ENCODE assay signal across 14 mouse cellular contexts in genomic region chr13:109211471-109211870, GRCm38 (mm10).
DNase-seq lines count a peak whose midpoint lies in the region; ATAC-seq and TF ChIP-seq lines count a peak whose summit lies in the region.
"Had no signal": no experiment of that assay in that cellular context is flagged by ENCODE, and none has a peak within 500 bp of the region (broad histone marks: within the 10 kb centered on the region; RNA-seq: fewer than 3 reads in every experiment).

No protein-coding gene starts in this region.

- TF ChIP-seq EP300 in lung, postnatal 0 days (IDR thresholded peaks at IDR 0.05), result no peak

- 0 out of 2 replicates have a peak, but pooled peaks have one; percentile 23 for ATAC-seq in cerebellum, adult (ENCODE audit: insufficient number of reproducible peaks, low FRiP score, low TSS enrichment)
- ATAC-seq in hindbrain, postnatal 0 days, result no peak
- ATAC-seq in intestine, embryonic 15.5 days, result no peak
- peak; percentile 68 for ATAC-seq in lung, postnatal 0 days
- ATAC-seq in midbrain, postnatal 0 days (ENCODE audit: low FRiP score), result no peak

- H3K4me2 ChIP-seq in hindbrain, postnatal 0 days (ENCODE audit: low read depth, low read length), result peak overlapping the region; percentile 46
- H3K4me2 ChIP-seq in intestine, embryonic 15.5 days (replicated peaks), result peak overlapping the region; percentile 53
- H3K4me2 ChIP-seq in lung, postnatal 0 days (replicated peaks; ENCODE audit: low read depth, low read length), result peak overlapping the region; percentile 56
- H3K4me2 ChIP-seq in midbrain, postnatal 0 days (ENCODE audit: low read depth, low read length, poor library complexity, severe bottlenecking), result no peak overlapping the region

- WGBS in hindbrain, postnatal 0 days, result 70% methylated on average over 8 of the region's 8 CpGs
- 76% methylated on average over 8 of the region's 8 CpGs for WGBS in hindbrain, embryonic 10.5 days
- 44% methylated on average over 8 of the region's 8 CpGs for WGBS in intestine, embryonic 15.5 days
- 35% methylated on average over 8 of the region's 8 CpGs for WGBS in lung, postnatal 0 days
- WGBS in midbrain, postnatal 0 days, result 72% methylated on average over 8 of the region's 8 CpGs

- H3K9ac ChIP-seq in hindbrain, postnatal 0 days (replicated peaks; ENCODE audit: low read length), result peak overlapping the region; percentile 25; the same call in 1 of the 2 replicates
- H3K9ac ChIP-seq in intestine, embryonic 15.5 days, result no peak overlapping the region
- no peak overlapping the region for H3K9ac ChIP-seq in lung, postnatal 0 days (replicated peaks; ENCODE audit: low read depth)
- H3K9ac ChIP-seq in midbrain, postnatal 0 days (replicated peaks; ENCODE audit: low read length, poor library complexity, severe bottlenecking), result no peak overlapping the region

- no peaks in the 10 kb centered on the region for H3K27me3 ChIP-seq in hindbrain, postnatal 0 days (ENCODE audit: insufficient read depth, low read length)
- no peaks in the 10 kb centered on the region; the same call in 1 of the 2 replicates for H3K27me3 ChIP-seq in hindbrain, embryonic 10.5 days (ENCODE audit: insufficient read depth, poor library complexity, severe bottlenecking)
- H3K27me3 ChIP-seq in intestine, embryonic 15.5 days (replicated peaks), result no peaks in the 10 kb centered on the region
- no peaks in the 10 kb centered on the region for H3K27me3 ChIP-seq in lung, postnatal 0 days (replicated peaks; ENCODE audit: insufficient read depth, low read length)
- H3K27me3 ChIP-seq in midbrain, postnatal 0 days (ENCODE audit: insufficient read depth, low read length), result no peaks in the 10 kb centered on the region

- H3K4me1 ChIP-seq in hindbrain, postnatal 0 days (ENCODE audit: insufficient read depth, low read length), result no peaks in the 10 kb centered on the region
- H3K4me1 ChIP-seq in hindbrain, embryonic 10.5 days (replicated peaks), result no peaks in the 10 kb centered on the region
- 0 out of 2 replicates have a peak, but pooled peaks cover 6% of the 10 kb centered on the region for H3K4me1 ChIP-seq in intestine, embryonic 15.5 days (replicated peaks)
- no peaks in the 10 kb centered on the region for H3K4me1 ChIP-seq in lung, postnatal 0 days (ENCODE audit: insufficient read depth, low read depth, low read length)
- H3K4me1 ChIP-seq in midbrain, postnatal 0 days (ENCODE audit: insufficient read depth, low read length), result no peaks in the 10 kb centered on the region

- no peak for TF ChIP-seq CTCF in hindbrain, postnatal 0 days (IDR thresholded peaks at IDR 0.05; ENCODE audit: low read depth)
- TF ChIP-seq CTCF in lung, postnatal 0 days (IDR thresholded peaks at IDR 0.05), result no peak
- no peak for TF ChIP-seq CTCF in midbrain, postnatal 0 days (IDR thresholded peaks at IDR 0.05)

- no peak overlapping the region for H3K27ac ChIP-seq in hindbrain, postnatal 0 days
- H3K27ac ChIP-seq in hindbrain, embryonic 10.5 days, result no peak overlapping the region
- no peak overlapping the region for H3K27ac ChIP-seq in intestine, embryonic 15.5 days
- peak overlapping the region; percentile 1; the same call in 1 of the 2 replicates for H3K27ac ChIP-seq in lung, postnatal 0 days (ENCODE audit: low read length)
- H3K27ac ChIP-seq in midbrain, postnatal 0 days (ENCODE audit: low read depth, low read length), result no peak overlapping the region

- no peak for DNase-seq in cerebellum, adult 8-10 months
- no peak for DNase-seq in hindbrain, postnatal 0 days (ENCODE audit: low spot score)
- DNase-seq in hindbrain, embryonic 10.5 days (ENCODE audit: low spot score), result no peak
- peak; percentile 63 for DNase-seq in lung, postnatal 0 days (ENCODE audit: low spot score)
- DNase-seq in urinary bladder, adult 18-20 months (ENCODE audit: low spot score in 2 of 2), result no peak
- DNase-seq in midbrain, postnatal 0 days (ENCODE audit: low spot score), result no peak
- DNase-seq: adrenal gland, postnatal 14 days; cerebellum, adult 9-10 months; kidney, adult 18-20 months; midbrain, embryonic 14.5 days; thymus, postnatal 4 days had no signal

- no peaks in the 10 kb centered on the region for H3K9me3 ChIP-seq in hindbrain, postnatal 0 days (ENCODE audit: low read length)
- H3K9me3 ChIP-seq in hindbrain, embryonic 10.5 days, result no peaks in the 10 kb centered on the region
- no peaks in the 10 kb centered on the region for H3K9me3 ChIP-seq in intestine, embryonic 15.5 days
- no peaks in the 10 kb centered on the region for H3K9me3 ChIP-seq in lung, postnatal 0 days (ENCODE audit: low read length)
- H3K9me3 ChIP-seq in midbrain, postnatal 0 days (ENCODE audit: low read length), result no peaks in the 10 kb centered on the region

- no peak overlapping the region; the same call in 1 of the 2 replicates for H3K4me3 ChIP-seq in hindbrain, postnatal 0 days (ENCODE audit: low read length)
- H3K4me3 ChIP-seq in hindbrain, embryonic 10.5 days, result no peak overlapping the region
- H3K4me3 ChIP-seq in intestine, embryonic 15.5 days (replicated peaks), result 0 out of 2 replicates have a peak overlapping the region, but pooled peaks have one; percentile 22
- H3K4me3 ChIP-seq in lung, postnatal 0 days (ENCODE audit: low read depth, low read length), result peak overlapping the region; percentile 34
- no peak overlapping the region for H3K4me3 ChIP-seq in midbrain, postnatal 0 days (ENCODE audit: low read depth, low read length)
- H3K4me3 ChIP-seq: erythroblast, embryonic 14.5 days had no signal

- no peaks in the 10 kb centered on the region for H3K36me3 ChIP-seq in hindbrain, postnatal 0 days (ENCODE audit: insufficient read depth, low read length)
- no peaks in the 10 kb centered on the region for H3K36me3 ChIP-seq in hindbrain, embryonic 10.5 days
- H3K36me3 ChIP-seq in intestine, embryonic 15.5 days, result no peaks in the 10 kb centered on the region
- H3K36me3 ChIP-seq in lung, postnatal 0 days (ENCODE audit: insufficient read depth, low read length), result no peaks in the 10 kb centered on the region
- H3K36me3 ChIP-seq in midbrain, postnatal 0 days (ENCODE audit: insufficient read depth, low read length), result no peaks in the 10 kb centered on the region

Comparison
In these comparisons a context has a peak if more than half of its experiments do, and no peak if none do; other contexts are left out.
1. ATAC-seq: peak in cerebellum, adult (single experiment) and lung, postnatal 0 days (single experiment); none in hindbrain, postnatal 0 days (single experiment), intestine, embryonic 15.5 days (single experiment) and midbrain, postnatal 0 days (single experiment).
2. H3K4me3 ChIP-seq: peak in intestine, embryonic 15.5 days (single experiment) and lung, postnatal 0 days (single experiment); none in hindbrain, postnatal 0 days (single experiment), hindbrain, embryonic 10.5 days (single experiment) and midbrain, postnatal 0 days (single experiment).